Mouse (Mus musculus) liver, postnatal 0 days (tissue): ENCODE measurements around the gene Ctsw. TPM values are rescaled to one million over a fixed set of nuclear protein-coding genes. Genes with fewer than 3 reads are reported as not detected.

Source experiments
- ATAC-seq: fragments of 200-750 bp; cut with Nextera tagmentation; 2 replicates; pipeline ENCODE4 v1.8.0; 2017; ENCODE audit warnings: mild to moderate bottlenecking, moderate library complexity
- DNase-seq: peaks from one replicate; pipeline ENCODE4 v3.0.0-alpha.2; 2016
- H3K27ac ChIP-seq: fragments of 300-500 bp; sonication (generic); 2 replicates; pipeline ENCODE4 v1.5.1; 2014; ENCODE audit warnings: antibody characterized with exemption, moderate library complexity, mild to moderate bottlenecking, low read depth
- H3K27me3 ChIP-seq: fragments of 300-500 bp; sonication (generic); 2 replicates; pipeline ENCODE4 v1.6.1; 2014; ENCODE audit warnings: low read length, control low read depth, mixed read lengths; ENCODE audit not compliant: insufficient read depth
- H3K36me3 ChIP-seq: fragments of 300-500 bp; sonication (generic); replicated peaks from 2 replicates; pipeline ENCODE4 v1.6.1; 2014; ENCODE audit warnings: mild to moderate bottlenecking, control low read depth, low read length, moderate library complexity, mixed read lengths; ENCODE audit not compliant: insufficient read depth
- H3K4me1 ChIP-seq: fragments of 300-500 bp; sonication (generic); 2 replicates; pipeline ENCODE4 v1.6.1; 2014; ENCODE audit warnings: antibody characterized with exemption, mild to moderate bottlenecking, control low read depth; ENCODE audit not compliant: insufficient read depth
- H3K4me2 ChIP-seq: fragments of 300-500 bp; sonication (generic); 2 replicates; pipeline ENCODE4 v1.6.1; 2014; ENCODE audit warnings: low read depth, mild to moderate bottlenecking, low read length, moderate library complexity, mixed read lengths
- H3K4me3 ChIP-seq: fragments of 300-500 bp; sonication (generic); 2 replicates; pipeline ENCODE4 v1.5.1; 2014; ENCODE audit warnings: low read depth, low read length
- H3K9ac ChIP-seq: fragments of 300-500 bp; sonication (generic); replicated peaks from 2 replicates; pipeline ENCODE4 v1.6.1; 2014; ENCODE audit warnings: mild to moderate bottlenecking, moderate library complexity
- H3K9me3 ChIP-seq: fragments of 300-500 bp; sonication (generic); 2 replicates; pipeline ENCODE4 v1.6.1; 2016; ENCODE audit warnings: mild to moderate bottlenecking, control low read depth, low read length, mixed read lengths
- CTCF ChIP-seq: sonication (generic); IDR thresholded peaks from 2 replicates; pipeline ENCODE4 v1.5.1; 2016; ENCODE audit warnings: antibody characterized with exemption, low read depth
- EP300 ChIP-seq: IDR thresholded peaks from 2 replicates; pipeline ENCODE4 v1.6.1; 2016; ENCODE audit warnings: antibody characterized with exemption, low read depth, mild to moderate bottlenecking
- WGBS: fragments of 180-500 bp; shearing (Covaris S2); extraction: QIAGEN DNeasy Blood & Tissue Kit; methylation state at CpG from one replicate; pipeline ENCODE4 v1.1.7; 2014; ENCODE audit not compliant: insufficient replicate concordance; 5-methylcytosine and 5-hydroxymethylcytosine counted together
- polyA plus RNA-seq: library from polyadenylated mRNA; unstranded; fragments of >200 nt; fragmentation: Nextera tagmentation; extraction: Ambion mirVana; gene quantifications from 2 replicates; pipeline ENCODE4 v1.2.1, GENCODE M21; 2015

Gene Ctsw
- polyA plus RNA-seq, 1 experiment from 2014 or later, result 1.9 TPM

DNA sequence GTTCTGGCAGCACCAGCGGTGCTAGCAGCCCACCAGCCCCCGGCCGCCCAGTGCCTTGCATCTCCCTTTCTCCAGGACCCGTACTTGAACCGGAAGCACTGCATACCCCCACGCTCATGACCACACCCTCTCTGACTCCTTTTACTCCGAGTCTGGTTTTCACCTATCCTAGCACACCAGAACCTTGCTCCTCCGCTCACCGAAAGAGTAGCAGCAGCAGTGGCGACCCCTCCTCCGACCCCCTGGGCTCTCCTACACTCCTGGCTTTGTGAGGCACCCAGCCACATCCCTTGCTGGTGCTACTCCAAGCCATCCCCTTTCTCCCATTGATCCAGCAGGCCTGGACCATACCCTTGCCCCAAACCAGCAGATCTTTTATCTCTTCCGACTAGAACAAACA lies 13.3 kb downstream of the Ctsw start:
- ATAC-seq, result no peak
- 0 out of 2 replicates have a peak overlapping the region, but pooled peaks have one; percentile 94 for H3K4me2 ChIP-seq
- 80% methylated on average over 12 of the region's 12 CpGs for WGBS
- H3K4me1 ChIP-seq, result peaks cover 25% of the 10 kb centered on the region
- peaks cover 19% of the 10 kb centered on the region; the same call in 1 of the 2 replicates for H3K27me3 ChIP-seq
- H3K4me3 ChIP-seq, result no peak overlapping the region
- H3K9me3 ChIP-seq, result no peaks in the 10 kb centered on the region
- H3K9ac ChIP-seq, result no peak overlapping the region
- H3K36me3 ChIP-seq, result no peaks in the 10 kb centered on the region
- no peak for TF ChIP-seq EP300
- TF ChIP-seq CTCF, result no peak
- no peak overlapping the region for H3K27ac ChIP-seq
- no peak for DNase-seq

GRCm38 (mm10) chr19:5451766-5452165 lies 16.5 kb downstream of the Ctsw start:
- Histone ChIP-seq H3K9me3 (no peaks in the 10 kb centered on the region), H3K36me3 (no peaks in the 10 kb centered on the region), H3K4me2 (no peak overlapping the region), H3K9ac (no peak overlapping the region), H3K4me3 (no peak overlapping the region), H3K27me3 (peaks cover 46% of the 10 kb centered on the region), H3K4me1 (peaks cover 28% of the 10 kb centered on the region), H3K27ac (no peak overlapping the region)
- DNase-seq (no peak), ATAC-seq (no peak)
- TF ChIP-seq EP300, result no peak
- TF ChIP-seq CTCF, result no peak
- WGBS, result 50% methylated on average over 6 of the region's 6 CpGs

- no peak overlapping the region for H3K4me2 ChIP-seq
- H3K9me3 ChIP-seq, result no peaks in the 10 kb centered on the region
- H3K4me1 ChIP-seq, result peaks cover 23% of the 10 kb centered on the region
- TF ChIP-seq EP300 (no peak), CTCF (no peak)
- no peak for DNase-seq
- H3K4me3 ChIP-seq, result no peak overlapping the region
- 73% methylated on average over 3 of the region's 3 CpGs for WGBS
- peaks cover 57% of the 10 kb centered on the region for H3K27me3 ChIP-seq
- no peaks in the 10 kb centered on the region for H3K36me3 ChIP-seq
- H3K27ac ChIP-seq, result no peak overlapping the region
- no peak for ATAC-seq
- no peak overlapping the region for H3K9ac ChIP-seq
Measured at GRCm38 (mm10) chr19:5449673-5450072, 18.6 kb downstream of the Ctsw start.

GRCm38 (mm10) chr19:5448354-5449150 lies 19.8 kb downstream of the Ctsw start:
- Histone ChIP-seq H3K27me3 (peaks cover 58% of the 10 kb centered on the region), H3K9ac (no peak overlapping the region), H3K27ac (no peak overlapping the region), H3K4me1 (peaks cover 23% of the 10 kb centered on the region), H3K4me2 (peak overlapping the region; percentile 92), H3K4me3 (peak overlapping the region; percentile 60), H3K9me3 (no peaks in the 10 kb centered on the region), H3K36me3 (no peaks in the 10 kb centered on the region)
- TF ChIP-seq CTCF (no peak), EP300 (no peak)
- ATAC-seq (peak; percentile 53; the same call in 1 of the 2 replicates), DNase-seq (peak; percentile 60)
- WGBS, result 8% methylated on average over 36 of the region's 36 CpGs

DNA sequence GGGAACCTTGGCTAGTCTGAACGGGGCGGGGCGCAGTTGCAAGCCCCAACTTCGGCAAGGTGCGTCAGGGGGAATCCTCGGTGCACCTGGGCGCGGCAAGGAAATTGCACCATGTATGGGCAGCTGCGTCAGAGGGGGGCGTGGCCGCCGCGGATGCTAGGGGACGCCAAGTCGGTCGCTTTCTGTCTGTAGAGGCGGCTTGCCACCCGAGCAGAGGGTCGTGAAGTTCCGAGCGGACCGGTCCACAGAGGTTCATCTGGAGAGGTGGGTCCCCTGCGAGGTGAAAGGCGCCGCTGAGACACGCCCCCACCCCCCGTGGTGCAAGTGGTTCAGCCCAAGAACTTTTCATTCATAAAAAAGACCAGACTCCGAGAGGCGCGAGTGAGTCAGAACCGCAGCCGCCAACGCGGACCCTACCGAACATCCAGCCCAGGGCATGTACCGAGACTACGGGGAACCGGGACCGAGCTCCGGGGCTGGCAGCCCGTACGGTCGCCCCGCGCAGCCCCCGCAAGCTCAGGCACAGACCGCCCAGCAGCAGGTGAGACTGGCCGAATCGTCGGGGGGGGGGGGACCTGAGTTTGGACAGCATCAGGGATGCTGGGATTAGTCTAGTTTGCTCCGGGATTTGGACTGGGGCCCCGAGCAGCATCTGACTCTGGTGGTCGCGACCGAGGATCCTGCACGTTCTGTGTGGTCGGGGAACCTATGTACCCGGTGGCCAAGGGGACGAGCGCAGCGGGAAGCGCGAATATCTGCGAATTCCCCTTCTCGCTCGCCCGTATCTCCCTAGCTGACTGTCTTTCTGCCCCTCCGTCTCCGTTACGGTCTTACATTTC lies 20.6 kb downstream of the Ctsw start, which contains the start of gene Fosl1:
TSS of gene Fosl1 (plus strand) at position 33 of the 839 bp plus-strand sequence.
- DNase-seq, result peak; percentile 83
- peak; percentile 70 for ATAC-seq
- Histone ChIP-seq H3K9ac (peak within 1 kb of the TSS; percentile 16; the same call in 1 of the 2 replicates), H3K27me3 (peaks cover 58% of the 10 kb centered on the region), H3K36me3 (no peaks in the 10 kb centered on the region), H3K4me3 (peak within 1 kb of the TSS; percentile 60), H3K27ac (no peak within 1 kb of the TSS), H3K4me2 (peak within 1 kb of the TSS; percentile 92), H3K9me3 (no peaks in the 10 kb centered on the region), H3K4me1 (peaks cover 23% of the 10 kb centered on the region)
- TF ChIP-seq CTCF, result no peak
- 1% methylated on average over 70 of the region's 70 CpGs for WGBS

- H3K36me3 ChIP-seq, result no peaks in the 10 kb centered on the region
- ATAC-seq, result no peak
- no peak for DNase-seq
Measured at GRCm38 (mm10) chr19:5445747-5446146, 22.6 kb downstream of the Ctsw start.

More at GRCm38 (mm10) chr19:5445747-5446146, 22.6 kb downstream of the Ctsw start:
- 88% methylated on average over 5 of the region's 5 CpGs for WGBS
- H3K9ac ChIP-seq, result no peak overlapping the region
- H3K27ac ChIP-seq, result no peak overlapping the region
- no peak for TF ChIP-seq EP300
- TF ChIP-seq CTCF, result no peak
- H3K9me3 ChIP-seq, result no peaks in the 10 kb centered on the region
- H3K4me2 ChIP-seq, result no peak overlapping the region
- H3K4me1 ChIP-seq, result peaks cover 23% of the 10 kb centered on the region
- H3K4me3 ChIP-seq, result no peak overlapping the region
- H3K27me3 ChIP-seq, result peaks cover 53% of the 10 kb centered on the region
